Mouse (Mus musculus) midbrain, embryonic 16.5 days (tissue): Measurements from ENCODE around the gene Anks1b. TPM values are rescaled to one million over a fixed set of nuclear protein-coding genes. Genes with fewer than 3 reads are reported as not detected.

Experiments
- ATAC-seq: fragments of 200-750 bp; cut with Nextera tagmentation; 2 replicates; pipeline ENCODE4 v1.8.0; 2017; ENCODE audit warnings: moderate TSS enrichment
- H3K27ac ChIP-seq: fragments of 300-500 bp; sonication (generic); 2 replicates; pipeline ENCODE4 v1.5.1; 2014; ENCODE audit warnings: mild to moderate bottlenecking, low read length, mixed read lengths
- H3K27me3 ChIP-seq: fragments of 300-500 bp; sonication (generic); 2 replicates; pipeline ENCODE4 v1.6.1; 2014; ENCODE audit warnings: low read depth, low read length, mixed read lengths; ENCODE audit not compliant: control insufficient read depth, insufficient read depth
- H3K36me3 ChIP-seq: fragments of 300-500 bp; sonication (generic); 2 replicates; pipeline ENCODE4 v1.6.1; 2014; ENCODE audit warnings: mild to moderate bottlenecking, low read length, moderate library complexity, mixed read lengths; ENCODE audit not compliant: control insufficient read depth, insufficient read depth
- H3K4me1 ChIP-seq: fragments of 300-500 bp; sonication (generic); 2 replicates; pipeline ENCODE4 v1.6.1; 2014; ENCODE audit warnings: mild to moderate bottlenecking, low read length, mixed read lengths; ENCODE audit not compliant: control insufficient read depth, insufficient read depth
- H3K4me2 ChIP-seq: fragments of 300-500 bp; sonication (generic); 2 replicates; pipeline ENCODE4 v1.6.1; 2014; ENCODE audit warnings: mild to moderate bottlenecking, low read length, mixed read lengths
- H3K4me3 ChIP-seq: fragments of 300-500 bp; sonication (generic); 2 replicates; pipeline ENCODE4 v1.5.1; 2014; ENCODE audit warnings: low read depth, mild to moderate bottlenecking, low read length, moderate library complexity, mixed read lengths
- H3K9ac ChIP-seq: fragments of 300-500 bp; sonication (generic); 2 replicates; pipeline ENCODE4 v1.6.1; 2014; ENCODE audit warnings: low read depth, low read length, mixed read lengths
- H3K9me3 ChIP-seq: fragments of 300-500 bp; sonication (generic); replicated peaks from 2 replicates; pipeline ENCODE4 v1.6.1; 2014; ENCODE audit warnings: mild to moderate bottlenecking, low read length, mixed read lengths; ENCODE audit not compliant: control insufficient read depth, poor library complexity, severe bottlenecking
- WGBS: fragments of 180-500 bp; shearing (Covaris S2); extraction: QIAGEN DNeasy Blood & Tissue Kit; methylation state at CpG from one replicate; pipeline ENCODE4 v1.1.7; 2014; 5-methylcytosine and 5-hydroxymethylcytosine counted together
- polyA plus RNA-seq: library from polyadenylated mRNA; unstranded; fragments of >200 nt; fragmentation: Nextera tagmentation; extraction: Ambion mirVana; gene quantifications from 2 replicates; pipeline ENCODE4 v1.2.1, GENCODE M21; 2015

The Anks1b gene
- polyA plus RNA-seq, 1 experiment from 2014 or later = 94.3 TPM

DNA sequence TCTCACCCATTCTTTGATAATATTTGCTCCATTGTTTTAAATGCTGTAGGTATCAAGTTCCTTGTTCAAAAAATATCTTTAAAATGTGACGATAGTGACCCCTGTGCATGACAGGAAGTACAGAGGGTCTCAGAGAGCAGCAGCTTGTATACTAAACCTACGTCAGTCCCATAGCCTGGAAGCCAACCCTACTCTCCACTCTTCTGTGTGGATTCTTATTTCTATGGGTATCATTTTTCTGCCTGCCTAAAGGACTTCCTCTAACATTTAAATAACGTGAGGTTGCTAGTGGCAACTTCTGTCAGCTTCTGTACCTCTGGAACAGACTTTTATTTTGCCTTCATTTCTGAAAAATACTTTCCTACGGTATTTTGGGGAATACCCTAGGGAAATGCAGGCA, 812.1 kb downstream of the Anks1b start:
- Histone ChIP-seq H3K36me3 (no peaks in the 10 kb centered on the region), H3K27ac (no peak overlapping the region), H3K9ac (no peak overlapping the region), H3K4me3 (no peak overlapping the region), H3K27me3 (no peaks in the 10 kb centered on the region), H3K9me3 (no peaks in the 10 kb centered on the region), H3K4me2 (no peak overlapping the region), H3K4me1 (peaks cover 3% of the 10 kb centered on the region; the same call in 1 of the 2 replicates)
- ATAC-seq = no peak
- WGBS = 76% methylated on average over 4 of the region's 4 CpGs

GRCm38 (mm10) chr10:90688153-90688552, 814.8 kb downstream of the Anks1b start:
- no peak for ATAC-seq
- Histone ChIP-seq H3K4me3 (no peak overlapping the region), H3K36me3 (no peaks in the 10 kb centered on the region), H3K4me1 (peaks cover 3% of the 10 kb centered on the region; the same call in 1 of the 2 replicates), H3K27ac (no peak overlapping the region), H3K27me3 (no peaks in the 10 kb centered on the region), H3K9me3 (no peaks in the 10 kb centered on the region), H3K4me2 (no peak overlapping the region), H3K9ac (no peak overlapping the region)
- WGBS = 87% methylated on average over 5 of the region's 5 CpGs

- no peaks in the 10 kb centered on the region for H3K27me3 ChIP-seq
- H3K27ac ChIP-seq = no peak overlapping the region
- no peaks in the 10 kb centered on the region for H3K9me3 ChIP-seq
- H3K4me2 ChIP-seq = no peak overlapping the region
- no peak overlapping the region for H3K4me3 ChIP-seq
- peaks cover 3% of the 10 kb centered on the region; the same call in 1 of the 2 replicates for H3K4me1 ChIP-seq
- ATAC-seq = no peak
- no peak overlapping the region for H3K9ac ChIP-seq
- 76% methylated on average over 13 of the region's 13 CpGs for WGBS
- no peaks in the 10 kb centered on the region for H3K36me3 ChIP-seq
Measured at GRCm38 (mm10) chr10:90688696-90689252, 815.5 kb downstream of the Anks1b start.

GRCm38 (mm10) chr10:90689854-90690513, 816.7 kb downstream of the Anks1b start:
- no peak overlapping the region for H3K4me3 ChIP-seq
- no peaks in the 10 kb centered on the region for H3K27me3 ChIP-seq
- no peaks in the 10 kb centered on the region for H3K36me3 ChIP-seq
- no peak overlapping the region for H3K9ac ChIP-seq
- peaks cover 3% of the 10 kb centered on the region; the same call in 1 of the 2 replicates for H3K4me1 ChIP-seq
- H3K4me2 ChIP-seq = peak overlapping the region; percentile 31; the same call in 1 of the 2 replicates
- WGBS = 49% methylated on average over 11 of the region's 11 CpGs
- H3K9me3 ChIP-seq = no peaks in the 10 kb centered on the region
- ATAC-seq = peak; percentile 63; the same call in 1 of the 2 replicates
- peak overlapping the region; percentile 53; the same call in 1 of the 2 replicates for H3K27ac ChIP-seq

DNA sequence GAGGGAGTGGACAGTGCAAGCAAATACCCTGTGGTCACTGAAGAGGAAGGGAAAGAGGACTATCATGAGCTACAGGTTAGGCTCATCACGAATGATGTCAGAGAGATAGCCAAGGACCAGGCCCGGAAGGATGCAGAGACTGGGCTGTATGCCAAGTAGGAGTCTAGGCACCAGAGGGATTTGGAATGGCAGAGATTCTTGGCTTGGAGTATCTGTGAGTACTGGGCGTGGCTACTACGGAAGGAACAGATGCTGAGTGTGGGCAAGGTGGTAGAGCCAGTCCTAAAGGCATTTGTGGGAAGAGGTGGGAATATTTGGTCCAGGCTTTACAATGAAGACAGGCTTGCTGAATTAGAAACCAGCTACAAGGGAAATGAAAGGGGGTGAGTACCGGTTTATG, 823.4 kb downstream of the Anks1b start:
- Histone ChIP-seq H3K9ac (no peak overlapping the region), H3K36me3 (no peaks in the 10 kb centered on the region), H3K27me3 (no peaks in the 10 kb centered on the region), H3K4me2 (no peak overlapping the region), H3K9me3 (no peaks in the 10 kb centered on the region), H3K4me1 (peaks cover 6% of the 10 kb centered on the region; the same call in 1 of the 2 replicates), H3K27ac (peak overlapping the region; percentile 29), H3K4me3 (no peak overlapping the region)
- WGBS = 83% methylated on average over 5 of the region's 5 CpGs
- no peak for ATAC-seq

DNA sequence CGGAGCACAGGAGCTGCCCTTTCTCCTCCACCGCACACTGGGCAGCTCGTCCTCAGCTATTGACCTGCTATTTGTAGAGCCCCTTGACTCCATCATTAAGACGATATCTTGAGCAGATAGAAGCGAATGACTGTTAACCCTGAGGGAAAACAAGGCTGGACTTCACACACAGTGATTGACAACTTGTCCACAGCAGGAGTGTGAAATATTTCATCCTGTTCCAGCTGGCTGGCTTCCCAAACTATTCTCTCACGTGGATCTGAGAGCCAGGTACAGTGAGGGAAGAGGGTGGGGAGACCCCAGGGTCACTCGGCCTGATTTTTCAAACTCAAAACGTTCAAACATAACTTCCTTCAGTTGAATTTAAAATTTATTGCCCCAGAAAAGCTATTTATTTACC, 824.1 kb downstream of the Anks1b start:
- WGBS = 50% methylated on average over 8 of the region's 8 CpGs
- Histone ChIP-seq H3K27me3 (no peaks in the 10 kb centered on the region), H3K36me3 (no peaks in the 10 kb centered on the region), H3K27ac (no peak overlapping the region), H3K4me1 (peaks cover 6% of the 10 kb centered on the region; the same call in 1 of the 2 replicates), H3K4me3 (no peak overlapping the region), H3K9me3 (no peaks in the 10 kb centered on the region), H3K9ac (no peak overlapping the region), H3K4me2 (no peak overlapping the region)
- ATAC-seq = peak; percentile 27; the same call in 1 of the 2 replicates

DNA sequence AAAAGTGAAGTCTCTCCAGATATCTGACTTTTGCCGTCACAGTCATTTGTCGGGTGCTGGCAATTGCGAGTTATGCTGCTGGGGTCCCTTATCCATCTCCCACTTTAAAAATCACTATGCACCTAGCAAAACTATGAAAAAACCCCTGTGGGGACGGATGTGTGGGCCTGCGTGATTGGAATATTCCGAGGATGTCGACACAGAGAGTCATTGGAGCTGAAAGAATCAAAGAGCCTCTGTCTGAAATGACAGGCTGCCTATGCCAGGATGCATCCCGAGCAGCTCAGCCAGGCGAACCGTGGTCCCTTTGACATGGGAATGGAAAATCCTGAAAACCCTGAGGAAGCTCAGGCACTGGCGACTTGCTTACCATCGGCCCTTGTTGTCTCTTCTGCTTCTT, 825.9 kb downstream of the Anks1b start:
- H3K4me2 ChIP-seq = peak overlapping the region; percentile 7
- H3K27ac ChIP-seq = peak overlapping the region; percentile 82
- no peaks in the 10 kb centered on the region for H3K27me3 ChIP-seq
- H3K9ac ChIP-seq = peak overlapping the region; percentile 15
- peak; percentile 58 for ATAC-seq
- H3K4me1 ChIP-seq = peaks cover 6% of the 10 kb centered on the region; the same call in 1 of the 2 replicates
- H3K4me3 ChIP-seq = no peak overlapping the region
- no peaks in the 10 kb centered on the region for H3K9me3 ChIP-seq
- 43% methylated on average over 12 of the region's 12 CpGs for WGBS
- no peaks in the 10 kb centered on the region for H3K36me3 ChIP-seq

GRCm38 (mm10) chr10:90704602-90705001, 831.3 kb downstream of the Anks1b start:
- Histone ChIP-seq H3K9me3 (no peaks in the 10 kb centered on the region), H3K4me3 (no peak overlapping the region), H3K36me3 (no peaks in the 10 kb centered on the region), H3K27me3 (no peaks in the 10 kb centered on the region), H3K4me2 (no peak overlapping the region), H3K9ac (no peak overlapping the region), H3K4me1 (peaks cover 4% of the 10 kb centered on the region; the same call in 1 of the 2 replicates), H3K27ac (no peak overlapping the region)
- ATAC-seq = no peak
- 92% methylated on average over 10 of the region's 10 CpGs for WGBS
